Mouse (Mus musculus): ENCODE results near the gene Arhgap24. TPM values are rescaled to one million over a fixed set of nuclear protein-coding genes. Genes with fewer than 3 reads are reported as not detected.

Gene Arhgap24
- polyA plus RNA-seq, 1 experiment: 1.7 TPM

DNA sequence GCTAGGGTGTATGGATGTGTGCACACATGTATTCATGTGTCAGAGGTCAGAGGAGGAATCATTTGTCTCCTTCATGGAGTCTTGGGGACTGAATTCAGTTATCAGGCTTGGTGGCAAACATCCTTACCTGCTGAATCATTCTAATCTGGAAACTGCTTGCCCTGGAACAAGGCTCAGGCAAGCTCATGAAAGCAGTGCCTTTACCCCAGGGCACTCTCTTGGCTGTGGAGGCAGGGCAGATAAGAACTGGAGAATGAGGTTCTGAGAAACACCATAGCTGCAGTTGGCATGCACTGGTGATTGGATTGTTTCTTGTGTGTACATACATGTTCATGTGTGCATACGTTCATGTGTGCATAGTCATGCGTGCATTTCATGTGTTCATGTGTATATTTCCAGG lies 132.9 kb downstream of the Arhgap24 start:
- Histone ChIP-seq H3K4me3 (ENCODE audit: insufficient read depth, low read length) (no peak overlapping the region), H3K27ac (ENCODE audit: insufficient read depth, low read depth, low read length) (no peak overlapping the region), H3K4me1 (ENCODE audit: control insufficient read depth, insufficient read depth, low read length) (peaks cover 8% of the 10 kb centered on the region)
- TF ChIP-seq POLR2A (IDR thresholded peaks at IDR 0.05; ENCODE audit: borderline replicate concordance, low read depth, low read length) (no peak), CTCF (IDR thresholded peaks at IDR 0.05; ENCODE audit: low read depth, low read length) (no peak)

- Histone ChIP-seq H3K4me1 (ENCODE audit: control insufficient read depth, insufficient read depth, low read length) (peaks cover 8% of the 10 kb centered on the region), H3K4me3 (ENCODE audit: insufficient read depth, low read length) (no peak overlapping the region), H3K27ac (ENCODE audit: insufficient read depth, low read depth, low read length) (no peak overlapping the region)
- TF ChIP-seq CTCF (IDR thresholded peaks at IDR 0.05; ENCODE audit: low read depth, low read length): no peak
- TF ChIP-seq POLR2A (IDR thresholded peaks at IDR 0.05; ENCODE audit: borderline replicate concordance, low read depth, low read length): no peak
Observed at GRCm38 (mm10) chr5:102615249-102615648, 134.1 kb downstream of the Arhgap24 start.

- Histone ChIP-seq H3K27ac (ENCODE audit: insufficient read depth, low read depth, low read length) (no peak overlapping the region), H3K4me1 (ENCODE audit: control insufficient read depth, insufficient read depth, low read length) (peaks cover 4% of the 10 kb centered on the region), H3K4me3 (ENCODE audit: insufficient read depth, low read length) (no peak overlapping the region)
- no peak for TF ChIP-seq POLR2A (IDR thresholded peaks at IDR 0.05; ENCODE audit: borderline replicate concordance, low read depth, low read length)
Observed at GRCm38 (mm10) chr5:102621036-102621435, 139.8 kb downstream of the Arhgap24 start.

DNA sequence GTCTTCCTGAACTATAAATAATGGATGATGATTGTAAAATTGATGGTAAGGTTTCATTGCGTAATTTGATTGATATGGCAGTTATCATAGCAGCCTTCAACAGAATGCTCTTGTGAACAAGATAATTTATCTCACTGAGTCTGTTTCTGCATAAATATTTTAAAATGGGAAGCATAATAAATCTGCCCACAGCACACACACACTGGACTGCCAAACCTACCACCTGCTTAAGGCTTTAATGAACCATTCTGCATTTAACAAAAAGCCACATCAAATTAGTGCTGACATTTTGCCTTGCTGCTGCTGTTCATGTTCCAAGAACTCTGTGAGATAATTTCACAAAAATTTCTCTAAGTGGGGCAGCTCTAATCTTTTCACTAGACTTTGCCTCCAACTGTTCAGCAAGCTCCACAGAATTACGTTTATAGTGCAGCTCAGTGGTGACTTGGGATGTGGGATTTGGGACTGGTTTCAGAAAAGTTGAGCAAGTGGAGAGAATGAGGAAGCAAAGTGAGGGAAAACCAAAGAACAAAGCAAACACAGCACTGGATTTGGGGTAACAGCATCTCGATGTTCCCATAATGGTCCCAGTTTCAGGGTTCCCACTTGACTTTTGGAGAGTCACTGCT lies 142.7 kb downstream of the Arhgap24 start:
- H3K4me1 ChIP-seq (ENCODE audit: control insufficient read depth, insufficient read depth, low read length): peaks cover 7% of the 10 kb centered on the region

GRCm38 (mm10) chr5:102626671-102627070 lies 145.5 kb downstream of the Arhgap24 start:
- peaks cover 18% of the 10 kb centered on the region for H3K4me1 ChIP-seq (ENCODE audit: control insufficient read depth, insufficient read depth, low read length)
- no peak overlapping the region for H3K4me3 ChIP-seq (ENCODE audit: insufficient read depth, low read length)
- no peak overlapping the region for H3K27ac ChIP-seq (ENCODE audit: insufficient read depth, low read depth, low read length)
- no peak for TF ChIP-seq POLR2A (IDR thresholded peaks at IDR 0.05; ENCODE audit: borderline replicate concordance, low read depth, low read length)
- TF ChIP-seq CTCF (IDR thresholded peaks at IDR 0.05; ENCODE audit: low read depth, low read length): no peak

More for the DNA sequence above, 142.7 kb downstream of the Arhgap24 start:
- no peak overlapping the region for H3K27ac ChIP-seq (ENCODE audit: insufficient read depth, low read depth, low read length)
- no peak for TF ChIP-seq POLR2A (IDR thresholded peaks at IDR 0.05; ENCODE audit: borderline replicate concordance, low read depth, low read length)
- no peak for TF ChIP-seq CTCF (IDR thresholded peaks at IDR 0.05; ENCODE audit: low read depth, low read length)
- no peak overlapping the region for H3K4me3 ChIP-seq (ENCODE audit: insufficient read depth, low read length)

DNA sequence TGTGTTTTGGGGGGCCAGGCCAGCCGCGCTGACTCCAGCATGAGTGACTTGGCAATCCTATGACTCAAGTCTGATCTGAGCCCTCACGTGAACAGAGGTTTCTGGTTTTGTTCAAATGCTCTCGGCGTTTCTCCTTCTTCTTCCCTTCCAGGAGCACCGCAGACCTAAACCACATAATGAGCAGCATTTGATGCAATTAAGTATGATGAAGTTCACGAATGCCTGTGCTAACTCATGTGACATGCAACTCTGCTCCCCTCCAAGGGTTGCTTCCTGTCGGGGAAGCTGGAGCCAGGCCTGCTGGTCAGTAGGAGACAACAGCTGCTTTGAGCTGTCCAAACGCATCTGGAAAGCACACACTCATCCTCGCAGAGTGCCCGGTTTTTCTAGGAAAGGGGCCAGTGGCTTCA lies 148.2 kb downstream of the Arhgap24 start:
- TF ChIP-seq POLR2A (IDR thresholded peaks at IDR 0.05; ENCODE audit: borderline replicate concordance, low read depth, low read length): no peak
- no peak for TF ChIP-seq CTCF (IDR thresholded peaks at IDR 0.05; ENCODE audit: low read depth, low read length)
- no peak overlapping the region for H3K4me3 ChIP-seq (ENCODE audit: insufficient read depth, low read length)
- peak overlapping the region; percentile 56 for H3K27ac ChIP-seq (ENCODE audit: insufficient read depth, low read depth, low read length)
- H3K4me1 ChIP-seq (ENCODE audit: control insufficient read depth, insufficient read depth, low read length): peaks cover 15% of the 10 kb centered on the region

DNA sequence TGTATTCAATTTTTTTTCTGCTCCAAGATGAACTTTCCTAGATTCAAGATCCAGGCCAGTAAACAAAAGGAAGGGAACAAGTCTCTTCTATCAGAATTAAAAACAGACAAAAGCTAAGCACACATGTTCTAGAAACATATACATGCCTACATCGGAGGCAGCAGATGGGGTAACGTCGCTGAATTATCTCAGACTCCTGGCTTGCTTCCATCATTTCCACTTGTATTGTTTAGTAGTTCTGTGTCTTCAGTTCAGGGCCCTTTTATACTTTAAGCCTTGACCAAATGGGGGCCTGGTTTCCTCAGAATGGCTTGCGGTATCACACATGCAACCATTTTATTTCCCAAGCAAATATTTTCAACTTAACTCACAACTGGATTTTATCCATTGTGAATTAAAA lies 154.4 kb downstream of the Arhgap24 start:
- Histone ChIP-seq H3K27ac (ENCODE audit: insufficient read depth, low read depth, low read length) (no peak overlapping the region), H3K4me1 (ENCODE audit: control insufficient read depth, insufficient read depth, low read length) (peaks cover 16% of the 10 kb centered on the region), H3K4me3 (ENCODE audit: insufficient read depth, low read length) (no peak overlapping the region)
- TF ChIP-seq POLR2A (IDR thresholded peaks at IDR 0.05; ENCODE audit: borderline replicate concordance, low read depth, low read length) (no peak), CTCF (IDR thresholded peaks at IDR 0.05; ENCODE audit: low read depth, low read length) (no peak)

DNA sequence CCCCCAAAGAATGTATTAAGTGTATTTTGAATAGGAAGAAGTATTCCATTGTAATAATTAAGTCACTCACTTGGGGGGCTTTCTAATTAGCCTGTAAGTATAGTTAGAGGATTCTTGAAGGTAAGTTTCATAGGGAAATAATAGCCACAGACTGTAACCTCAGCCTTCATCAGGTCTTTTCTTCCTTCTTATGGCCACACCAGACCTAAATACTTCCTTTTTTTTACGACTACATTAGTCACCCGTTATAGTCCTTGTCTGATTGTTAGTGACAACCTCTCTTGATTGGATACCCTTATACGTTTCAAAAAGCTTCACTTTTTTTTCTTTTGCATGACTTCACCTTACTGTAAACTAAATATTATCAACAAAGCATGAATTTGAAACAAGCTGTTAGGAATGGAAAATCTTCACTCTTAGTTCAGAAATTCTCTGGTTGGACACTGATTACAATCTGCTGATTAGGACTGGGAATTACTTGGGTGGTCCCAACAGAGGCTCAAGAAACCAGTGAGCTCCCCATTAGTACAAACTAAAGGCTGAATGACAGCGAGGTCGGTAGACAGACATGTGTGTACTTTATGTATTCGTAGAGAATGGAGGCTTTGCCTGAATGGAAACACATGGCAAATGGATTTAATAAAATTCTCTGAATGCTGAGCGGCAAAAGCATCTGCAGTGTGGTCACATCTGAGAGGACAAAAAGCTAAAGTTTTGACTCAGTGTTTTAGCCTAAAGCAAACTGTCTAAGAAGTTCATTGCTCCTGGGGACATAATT lies 158.8 kb downstream of the Arhgap24 start:
- Histone ChIP-seq H3K4me1 (ENCODE audit: control insufficient read depth, insufficient read depth, low read length) (peaks cover 20% of the 10 kb centered on the region), H3K4me3 (ENCODE audit: insufficient read depth, low read length) (no peak overlapping the region), H3K27ac (ENCODE audit: insufficient read depth, low read depth, low read length) (no peak overlapping the region)
- TF ChIP-seq CTCF (IDR thresholded peaks at IDR 0.05; ENCODE audit: low read depth, low read length): no peak
- no peak for TF ChIP-seq POLR2A (IDR thresholded peaks at IDR 0.05; ENCODE audit: borderline replicate concordance, low read depth, low read length)

DNA sequence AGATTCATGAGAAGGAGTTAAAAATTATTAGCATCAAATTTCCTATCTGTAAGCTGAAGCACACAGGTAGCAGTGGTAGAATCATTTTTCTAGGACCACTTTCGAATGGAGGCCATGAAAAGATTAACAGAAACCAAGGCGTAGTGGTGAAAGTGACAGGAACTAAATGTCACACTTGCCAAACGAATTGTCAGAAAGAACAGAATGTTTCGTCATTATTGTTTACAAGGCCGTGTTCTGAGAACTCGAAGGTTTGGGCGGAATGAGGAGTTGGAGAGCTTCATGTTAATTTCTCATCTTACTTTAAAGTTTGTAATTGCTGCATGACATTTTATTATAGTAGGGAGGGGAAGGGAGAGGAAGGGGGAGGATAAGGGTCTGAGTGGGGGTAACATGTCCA lies 162.2 kb downstream of the Arhgap24 start:
- H3K4me1 ChIP-seq (ENCODE audit: control insufficient read depth, insufficient read depth, low read length): peaks cover 18% of the 10 kb centered on the region
- H3K27ac ChIP-seq (ENCODE audit: insufficient read depth, low read depth, low read length): no peak overlapping the region
- H3K4me3 ChIP-seq (ENCODE audit: insufficient read depth, low read length): no peak overlapping the region
- TF ChIP-seq POLR2A (IDR thresholded peaks at IDR 0.05; ENCODE audit: borderline replicate concordance, low read depth, low read length) (no peak), CTCF (IDR thresholded peaks at IDR 0.05; ENCODE audit: low read depth, low read length) (no peak)

- Histone ChIP-seq H3K27ac (ENCODE audit: insufficient read depth, low read depth, low read length) (no peak overlapping the region), H3K4me3 (ENCODE audit: insufficient read depth, low read length) (no peak overlapping the region), H3K4me1 (ENCODE audit: control insufficient read depth, insufficient read depth, low read length) (peaks cover 17% of the 10 kb centered on the region)
- TF ChIP-seq POLR2A (IDR thresholded peaks at IDR 0.05; ENCODE audit: borderline replicate concordance, low read depth, low read length) (no peak), CTCF (IDR thresholded peaks at IDR 0.05; ENCODE audit: low read depth, low read length) (no peak)
Observed at GRCm38 (mm10) chr5:102643820-102644219, 162.6 kb downstream of the Arhgap24 start.
